ENCODE assay signal across 17 mouse cellular contexts in genomic region chr1:184244730-184245488, GRCm38 (mm10).
A peak's percentile ranks its signal among the peaks of the same experiment; 100 is the strongest.
DNase-seq lines count a peak whose midpoint lies in the region; ATAC-seq and TF ChIP-seq lines count a peak whose summit lies in the region.
"Had no signal": no experiment of that assay in that cellular context is flagged by ENCODE, and none has a peak within 500 bp of the region (broad histone marks: within the 10 kb centered on the region; RNA-seq: fewer than 3 reads in every experiment).

No protein-coding gene starts in this region.

- peak; percentile 70 for DNase-seq in heart, adult 11 months
- no peak for DNase-seq in heart, postnatal 25 days (ENCODE audit: low spot score)
- no peak for DNase-seq in midbrain, postnatal 0 days (ENCODE audit: low spot score)
- peak; percentile 60 for DNase-seq in limb, embryonic 11.5 days (ENCODE audit: low spot score)
- DNase-seq in spleen, postnatal 4 days (ENCODE audit: low spot score in 2 of 2) = no peak
- no peak for DNase-seq in frontal cortex, postnatal 36 days (ENCODE audit: low spot score in 2 of 2)
- DNase-seq: cerebellum, adult 18-20 months; heart, adult 2 months; heart, postnatal 14 days; layer of hippocampus, adult 9-11 months; liver; right cerebral cortex, adult 18-20 months; thymus, postnatal 36 days had no signal

- WGBS in midbrain, postnatal 0 days = 70% methylated on average over 23 of the region's 23 CpGs
- WGBS in midbrain, embryonic 15.5 days = 74% methylated on average over 23 of the region's 23 CpGs
- 36% methylated on average over 23 of the region's 23 CpGs for WGBS in limb, embryonic 11.5 days

- H3K27ac ChIP-seq in midbrain, postnatal 0 days (ENCODE audit: low read depth, low read length) = no peak overlapping the region
- no peak overlapping the region for H3K27ac ChIP-seq in midbrain, embryonic 15.5 days
- H3K27ac ChIP-seq in limb, embryonic 11.5 days (replicated peaks; ENCODE audit: low read depth, low read length) = no peak overlapping the region
- H3K27ac ChIP-seq: heart, adult 2 months; macrophage had no signal

- H3K36me3 ChIP-seq in midbrain, postnatal 0 days (ENCODE audit: insufficient read depth, low read length) = no peaks in the 10 kb centered on the region
- H3K36me3 ChIP-seq in midbrain, embryonic 15.5 days (replicated peaks) = no peaks in the 10 kb centered on the region
- no peaks in the 10 kb centered on the region for H3K36me3 ChIP-seq in limb, embryonic 11.5 days (ENCODE audit: control insufficient read depth, insufficient read depth, low read length)

- TF ChIP-seq CTCF in midbrain, postnatal 0 days (IDR thresholded peaks at IDR 0.05) = 0 out of 2 replicates have a peak, but pooled peaks have one; percentile 8

- no peak overlapping the region for H3K9ac ChIP-seq in midbrain, postnatal 0 days (replicated peaks; ENCODE audit: low read length, poor library complexity, severe bottlenecking)
- no peak overlapping the region for H3K9ac ChIP-seq in midbrain, embryonic 15.5 days
- H3K9ac ChIP-seq in limb, embryonic 11.5 days (ENCODE audit: low read length) = no peak overlapping the region

- intact Hi-C loops in heart, postnatal 25 days (cut with DNase I) = no loop called here

- H3K27me3 ChIP-seq in midbrain, postnatal 0 days (ENCODE audit: insufficient read depth, low read length) = no peaks in the 10 kb centered on the region
- H3K27me3 ChIP-seq in midbrain, embryonic 15.5 days (replicated peaks) = no peaks in the 10 kb centered on the region
- H3K27me3 ChIP-seq in limb, embryonic 11.5 days (ENCODE audit: control insufficient read depth, insufficient read depth, low read length) = no peaks in the 10 kb centered on the region

- H3K4me1 ChIP-seq in midbrain, postnatal 0 days (ENCODE audit: insufficient read depth, low read length) = no peaks in the 10 kb centered on the region
- no peaks in the 10 kb centered on the region for H3K4me1 ChIP-seq in midbrain, embryonic 15.5 days
- peaks cover 3% of the 10 kb centered on the region; the same call in 1 of the 2 replicates for H3K4me1 ChIP-seq in limb, embryonic 11.5 days (ENCODE audit: control insufficient read depth, insufficient read depth, low read length)

- H3K4me2 ChIP-seq in midbrain, postnatal 0 days (ENCODE audit: low read depth, low read length, poor library complexity, severe bottlenecking) = no peak overlapping the region
- H3K4me2 ChIP-seq in midbrain, embryonic 15.5 days = no peak overlapping the region
- peak overlapping the region; percentile 39 for H3K4me2 ChIP-seq in limb, embryonic 11.5 days (ENCODE audit: low read depth, severe bottlenecking)

- no peaks in the 10 kb centered on the region for H3K9me3 ChIP-seq in midbrain, postnatal 0 days (ENCODE audit: low read length)
- H3K9me3 ChIP-seq in midbrain, embryonic 15.5 days = no peaks in the 10 kb centered on the region
- no peaks in the 10 kb centered on the region for H3K9me3 ChIP-seq in limb, embryonic 11.5 days (ENCODE audit: control insufficient read depth, low read length)

- no peak overlapping the region for H3K4me3 ChIP-seq in midbrain, postnatal 0 days (ENCODE audit: low read depth, low read length)
- H3K4me3 ChIP-seq in midbrain, embryonic 15.5 days = no peak overlapping the region
- H3K4me3 ChIP-seq in limb, embryonic 11.5 days (ENCODE audit: low read depth, low read length) = no peak overlapping the region
- H3K4me3 ChIP-seq: heart, adult 2 months had no signal

- no peak for ATAC-seq in midbrain, postnatal 0 days (ENCODE audit: low FRiP score)
- ATAC-seq in midbrain, embryonic 15.5 days (replicated peaks) = no peak
- ATAC-seq in limb, embryonic 11.5 days (ENCODE audit: insufficient number of reproducible peaks, low FRiP score, low TSS enrichment, low read depth) = peak; percentile 78; the same call in 1 of the 2 replicates
- ATAC-seq: activated CD4-positive, CD25-positive, alpha-beta regulatory T cell, adult 4 months; midbrain, embryonic 16.5 days had no signal

Comparison
In these comparisons a context has a peak if more than half of its experiments do, and no peak if none do; other contexts are left out.
1. DNase-seq: peak in heart, adult 11 months (single experiment) and limb, embryonic 11.5 days (single experiment); none in heart, postnatal 25 days (single experiment), midbrain, postnatal 0 days (single experiment), spleen, postnatal 4 days (0 of 2) and frontal cortex, postnatal 36 days (0 of 2).